Mouse (Mus musculus) G1E-ER4 (cell line): ENCODE measurements around the gene Mup16. TPM values are rescaled to one million over a fixed set of nuclear protein-coding genes. Genes with fewer than 3 reads are reported as not detected.
"Not testable (repeated sequence)": the region's sequence is repeated elsewhere in the genome, so short reads cannot be mapped to it uniquely, and the experiment has no call there.

Experiments used
- GATA1 ChIP-seq: IDR thresholded peaks from one replicate; pipeline ENCODE4 v1.8.0; 2012; ENCODE audit warnings: low read length, inconsistent platforms
- polyA plus RNA-seq: library from polyadenylated mRNA; stranded (reverse); fragments of >175 nt; gene quantifications from 2 replicates; pipeline ENCODE4 v1.2.3, GENCODE M21; 2012

Mup16 gene
- polyA plus RNA-seq = not detected in 2 replicates

DNA sequence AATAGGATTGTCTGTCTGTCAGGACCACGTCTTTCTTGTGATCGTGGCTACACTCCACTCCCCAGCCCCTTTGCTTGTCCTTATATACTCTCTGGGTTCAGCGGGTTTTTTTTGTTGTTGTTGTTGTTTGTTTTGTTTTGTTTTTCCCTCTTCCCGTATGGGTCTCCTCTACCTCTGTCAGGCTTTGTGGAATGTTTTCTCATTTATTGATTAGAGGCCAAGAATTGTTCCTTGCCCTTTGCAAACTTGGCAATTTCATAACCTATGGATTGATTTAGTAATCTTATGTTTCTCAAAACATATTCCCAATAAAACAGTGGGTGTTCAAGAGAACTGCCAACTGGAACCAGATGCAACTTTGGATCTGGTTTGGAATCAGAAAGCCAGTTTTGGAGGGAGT lies at the start of gene Mup16:
Mup16 (minus strand) TSS at position 101 of the 400 bp plus-strand sequence.
- TF ChIP-seq GATA1 = not testable (repeated sequence)

Other genes with a start within 250 kb of the Mup16 start
- not detected in 2 replicates for gene Mup14, start 215.5 kb downstream of the Mup16 start, polyA plus RNA-seq
- not detected in 2 replicates for gene Mup15, start 79.8 kb downstream of the Mup16 start, polyA plus RNA-seq
- gene Mup17, start 76.3 kb upstream of the Mup16 start, polyA plus RNA-seq = not detected in 2 replicates
- not detected in 2 replicates for gene Mup18, start 154.6 kb upstream of the Mup16 start, polyA plus RNA-seq